Mouse (Mus musculus): Measurements from ENCODE around the gene Dnajb14. TPM values are rescaled to one million over a fixed set of nuclear protein-coding genes. Genes with fewer than 3 reads are reported as not detected.
A peak's percentile ranks its signal among the peaks of the same experiment; 100 is the strongest.

Dnajb14 gene
- polyA plus RNA-seq, 1 experiment from 2014 or later = 10.0 TPM

DNA sequence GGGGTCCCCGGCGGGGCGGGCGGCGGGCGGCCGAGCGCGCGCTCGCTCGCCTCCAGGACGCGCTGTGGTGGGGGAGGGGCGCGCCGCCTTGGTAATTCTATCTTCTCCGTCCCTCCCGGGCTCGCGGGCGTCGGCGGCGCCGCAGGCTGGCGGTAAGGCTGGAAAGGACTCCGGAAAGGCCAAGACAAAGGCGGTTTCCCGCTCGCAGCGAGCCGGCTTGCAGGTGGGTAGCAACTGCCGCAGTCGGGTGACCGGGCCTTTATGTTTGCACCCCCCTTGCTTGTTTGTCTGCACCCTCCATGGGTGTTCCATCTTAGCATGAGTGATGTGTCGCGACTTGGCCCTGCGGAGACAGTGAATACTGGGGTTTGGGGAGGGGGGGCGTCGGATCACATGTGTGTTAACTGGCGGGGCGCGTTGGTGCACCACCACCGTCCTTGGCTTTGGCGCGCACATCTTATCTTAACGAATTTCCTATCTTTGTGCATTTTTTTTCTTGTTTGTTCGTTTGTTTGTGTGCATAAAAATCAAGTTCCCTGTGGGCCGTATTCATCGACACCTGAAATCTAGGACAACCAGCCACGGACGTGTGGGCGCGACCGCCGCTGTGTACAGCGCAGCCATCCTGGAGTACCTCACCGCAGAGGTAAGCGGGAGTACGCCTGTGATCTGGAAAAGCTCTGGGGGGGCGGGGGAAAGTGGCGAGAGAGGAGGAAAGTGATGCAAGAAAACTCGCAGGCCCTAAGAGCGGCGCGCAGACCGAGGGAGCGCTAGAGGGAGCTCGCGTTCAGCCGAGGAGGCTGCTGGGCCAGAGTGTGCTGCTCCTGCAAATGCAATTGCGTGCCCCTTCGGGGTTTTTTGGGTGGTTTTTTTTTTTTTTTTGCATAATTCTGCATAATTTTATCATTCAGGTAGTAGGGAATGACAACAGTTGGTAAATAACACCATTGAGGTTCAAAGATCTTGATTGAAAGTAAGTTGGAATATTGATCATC lies 2.2 kb upstream of the Dnajb14 start:
- peak overlapping the region; percentile 96 for H3K27ac ChIP-seq (ENCODE audit: low read depth)
- ATAC-seq (replicated peaks; ENCODE audit: low FRiP score, low TSS enrichment, low read depth) (peak; percentile 51), DNase-seq (ENCODE audit: low spot score) (peak; percentile 94)
- under 1% methylated on average over 57 of the region's 74 CpGs for WGBS
- H3K4me3 ChIP-seq (ENCODE audit: low read depth, low read length) = peak overlapping the region; percentile 80
- no peaks in the 10 kb centered on the region for H3K9me3 ChIP-seq (ENCODE audit: control insufficient read depth, low read length)
- no peaks in the 10 kb centered on the region for H3K27me3 ChIP-seq (replicated peaks; ENCODE audit: control insufficient read depth, insufficient read depth, low read length)
- peak overlapping the region; percentile 97 for H3K9ac ChIP-seq (ENCODE audit: low read length)
- peaks cover 13% of the 10 kb centered on the region; the same call in 1 of the 2 replicates for H3K36me3 ChIP-seq (ENCODE audit: control insufficient read depth, insufficient read depth, low read length)
- peak overlapping the region; percentile 51 for H3K4me2 ChIP-seq (ENCODE audit: low read length)
- peaks cover 9% of the 10 kb centered on the region; the same call in 1 of the 2 replicates for H3K4me1 ChIP-seq (replicated peaks; ENCODE audit: control insufficient read depth, insufficient read depth, low read length)

DNA sequence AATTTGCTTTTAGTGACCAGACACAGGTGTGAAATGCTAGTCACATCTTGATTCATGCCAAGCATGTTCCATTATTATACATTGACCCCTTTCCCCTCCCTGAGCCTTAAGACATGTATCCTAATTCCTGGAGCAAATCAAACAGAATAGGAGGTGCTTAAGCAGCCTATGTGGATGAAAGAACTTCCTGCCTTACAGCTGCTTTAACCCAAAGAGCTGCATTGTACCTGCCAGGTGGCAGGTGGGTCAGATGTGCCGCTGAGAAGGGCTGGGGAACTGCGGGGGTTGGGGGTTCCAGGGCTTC lies 390 bp upstream of the Dnajb14 start:
- no peak for DNase-seq (ENCODE audit: low spot score)
- Histone ChIP-seq H3K27ac (ENCODE audit: low read depth) (peak overlapping the region; percentile 97), H3K9ac (ENCODE audit: low read length) (peak overlapping the region; percentile 94), H3K27me3 (replicated peaks; ENCODE audit: control insufficient read depth, insufficient read depth, low read length) (no peaks in the 10 kb centered on the region), H3K4me3 (ENCODE audit: low read depth, low read length) (peak overlapping the region; percentile 65), H3K4me1 (replicated peaks; ENCODE audit: control insufficient read depth, insufficient read depth, low read length) (peaks cover 9% of the 10 kb centered on the region; the same call in 1 of the 2 replicates), H3K36me3 (ENCODE audit: control insufficient read depth, insufficient read depth, low read length) (peaks cover 14% of the 10 kb centered on the region; the same call in 1 of the 2 replicates), H3K9me3 (ENCODE audit: control insufficient read depth, low read length) (no peaks in the 10 kb centered on the region), H3K4me2 (ENCODE audit: low read length) (peak overlapping the region; percentile 67)
- no peak for ATAC-seq (replicated peaks; ENCODE audit: low FRiP score, low TSS enrichment, low read depth)
- 7% methylated on average over 2 of the region's 2 CpGs for WGBS

DNA sequence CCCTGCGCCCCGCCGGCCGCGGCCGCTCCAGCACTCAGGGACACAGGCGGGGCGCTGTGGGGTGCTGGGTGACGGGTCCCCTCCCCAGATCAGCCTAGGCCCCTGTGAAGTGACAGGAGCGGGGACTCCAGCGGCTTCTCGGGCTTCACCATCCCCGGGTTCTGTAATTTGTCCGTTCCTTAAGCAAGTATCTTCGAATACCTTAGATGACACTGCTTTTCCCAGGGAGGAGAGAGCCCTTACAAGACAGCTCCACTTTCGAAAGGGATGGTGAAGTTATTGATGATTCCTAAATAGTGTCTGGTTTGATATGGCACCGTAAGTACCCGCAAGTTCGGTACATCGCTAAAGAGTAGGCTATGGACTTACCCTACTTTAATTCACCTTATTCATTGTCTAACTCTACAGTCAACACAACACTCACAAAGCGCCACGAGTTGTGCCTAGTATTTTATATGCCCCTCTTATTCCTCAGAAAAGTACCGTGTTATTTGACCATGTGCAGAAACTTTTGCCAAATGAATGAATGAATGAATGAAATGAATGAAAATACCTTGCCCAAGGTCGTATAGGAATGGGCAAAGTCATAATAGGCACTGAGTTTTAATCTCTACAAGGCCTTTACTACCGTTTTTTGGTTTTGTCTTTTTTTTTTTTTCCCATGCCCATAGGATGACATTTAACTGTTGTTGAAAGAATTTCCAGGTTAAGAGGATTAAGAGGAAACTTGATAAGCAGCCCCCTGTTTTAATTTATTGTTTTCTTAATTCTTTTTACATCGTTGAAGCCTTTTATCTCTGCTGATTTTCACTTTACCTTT lies 829 bp downstream of the Dnajb14 start:
- H3K4me1 ChIP-seq (replicated peaks; ENCODE audit: control insufficient read depth, insufficient read depth, low read length) = peaks cover 9% of the 10 kb centered on the region; the same call in 1 of the 2 replicates
- no peaks in the 10 kb centered on the region for H3K27me3 ChIP-seq (replicated peaks; ENCODE audit: control insufficient read depth, insufficient read depth, low read length)
- H3K9ac ChIP-seq (ENCODE audit: low read length) = peak overlapping the region; percentile 94
- H3K4me2 ChIP-seq (ENCODE audit: low read length) = peak overlapping the region; percentile 67
- WGBS = 3% methylated on average over 26 of the region's 26 CpGs
- peak overlapping the region; percentile 97 for H3K27ac ChIP-seq (ENCODE audit: low read depth)
- H3K4me3 ChIP-seq (ENCODE audit: low read depth, low read length) = peak overlapping the region; percentile 65
- ATAC-seq (replicated peaks; ENCODE audit: low FRiP score, low TSS enrichment, low read depth) (no peak; the same call in 1 of the 2 replicates), DNase-seq (ENCODE audit: low spot score) (peak; percentile 79)
- H3K9me3 ChIP-seq (ENCODE audit: control insufficient read depth, low read length) = no peaks in the 10 kb centered on the region
- peaks cover 14% of the 10 kb centered on the region; the same call in 1 of the 2 replicates for H3K36me3 ChIP-seq (ENCODE audit: control insufficient read depth, insufficient read depth, low read length)

DNA sequence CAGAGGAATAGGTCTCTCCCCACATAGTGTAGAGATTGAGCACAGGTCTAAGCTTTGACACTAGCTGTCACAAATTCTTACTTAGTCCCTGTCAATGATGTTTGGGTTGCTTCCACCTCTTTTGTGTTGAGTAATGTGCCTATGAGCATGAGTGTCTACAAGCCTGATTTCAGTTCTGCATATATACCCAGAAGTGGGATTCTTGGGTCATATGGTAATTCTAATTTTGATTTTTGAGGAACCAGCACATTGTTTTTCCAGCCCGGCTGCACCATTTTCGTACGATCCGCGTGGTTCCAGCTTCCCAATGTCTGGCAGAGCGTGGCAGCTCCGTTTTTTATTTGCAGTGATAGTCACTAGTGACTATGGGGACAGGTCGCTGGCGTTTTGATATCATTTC lies 1.9 kb downstream of the Dnajb14 start:
- H3K9ac ChIP-seq (ENCODE audit: low read length) = no peak overlapping the region
- DNase-seq (ENCODE audit: low spot score) (no peak), ATAC-seq (replicated peaks; ENCODE audit: low FRiP score, low TSS enrichment, low read depth) (no peak)
- H3K27me3 ChIP-seq (replicated peaks; ENCODE audit: control insufficient read depth, insufficient read depth, low read length) = no peaks in the 10 kb centered on the region
- H3K36me3 ChIP-seq (ENCODE audit: control insufficient read depth, insufficient read depth, low read length) = peaks cover 14% of the 10 kb centered on the region; the same call in 1 of the 2 replicates
- no peaks in the 10 kb centered on the region for H3K9me3 ChIP-seq (ENCODE audit: control insufficient read depth, low read length)
- 0 out of 2 replicates have a peak overlapping the region, but pooled peaks have one; percentile 67 for H3K4me2 ChIP-seq (ENCODE audit: low read length)
- 96% methylated on average over 9 of the region's 9 CpGs for WGBS
- H3K4me3 ChIP-seq (ENCODE audit: low read depth, low read length) = no peak overlapping the region
- peaks cover 9% of the 10 kb centered on the region; the same call in 1 of the 2 replicates for H3K4me1 ChIP-seq (replicated peaks; ENCODE audit: control insufficient read depth, insufficient read depth, low read length)
- H3K27ac ChIP-seq (ENCODE audit: low read depth) = no peak overlapping the region

DNA sequence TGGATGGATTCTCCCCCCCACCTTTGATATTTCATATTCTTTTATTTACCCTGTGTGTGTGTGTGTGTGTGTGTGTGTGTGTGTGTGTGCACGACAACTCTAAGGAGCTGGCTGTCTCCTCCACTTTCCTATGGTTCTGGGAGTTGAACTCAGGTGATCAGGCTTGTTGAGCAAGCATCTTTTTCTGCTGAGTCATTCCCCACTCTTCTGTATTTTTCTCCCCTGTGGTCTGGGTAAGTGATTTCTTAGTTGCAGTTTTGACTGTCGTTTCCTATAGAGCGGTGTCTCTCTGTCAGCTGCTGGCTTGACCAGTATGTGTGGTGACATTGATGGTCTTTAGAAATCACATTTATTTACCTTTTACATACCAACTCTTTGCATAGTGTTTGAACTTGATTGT lies 11.8 kb downstream of the Dnajb14 start:
- peaks cover 6% of the 10 kb centered on the region; the same call in 1 of the 2 replicates for H3K36me3 ChIP-seq (ENCODE audit: control insufficient read depth, insufficient read depth, low read length)
- WGBS = 68% methylated on average over 3 of the region's 3 CpGs
- H3K4me2 ChIP-seq (ENCODE audit: low read length) = no peak overlapping the region
- H3K9me3 ChIP-seq (ENCODE audit: control insufficient read depth, low read length) = no peaks in the 10 kb centered on the region
- H3K9ac ChIP-seq (ENCODE audit: low read length) = no peak overlapping the region
- H3K4me1 ChIP-seq (replicated peaks; ENCODE audit: control insufficient read depth, insufficient read depth, low read length) = no peaks in the 10 kb centered on the region
- H3K4me3 ChIP-seq (ENCODE audit: low read depth, low read length) = no peak overlapping the region
- DNase-seq (ENCODE audit: low spot score) (no peak), ATAC-seq (replicated peaks; ENCODE audit: low FRiP score, low TSS enrichment, low read depth) (no peak)
- H3K27ac ChIP-seq (ENCODE audit: low read depth) = no peak overlapping the region
- H3K27me3 ChIP-seq (replicated peaks; ENCODE audit: control insufficient read depth, insufficient read depth, low read length) = no peaks in the 10 kb centered on the region

DNA sequence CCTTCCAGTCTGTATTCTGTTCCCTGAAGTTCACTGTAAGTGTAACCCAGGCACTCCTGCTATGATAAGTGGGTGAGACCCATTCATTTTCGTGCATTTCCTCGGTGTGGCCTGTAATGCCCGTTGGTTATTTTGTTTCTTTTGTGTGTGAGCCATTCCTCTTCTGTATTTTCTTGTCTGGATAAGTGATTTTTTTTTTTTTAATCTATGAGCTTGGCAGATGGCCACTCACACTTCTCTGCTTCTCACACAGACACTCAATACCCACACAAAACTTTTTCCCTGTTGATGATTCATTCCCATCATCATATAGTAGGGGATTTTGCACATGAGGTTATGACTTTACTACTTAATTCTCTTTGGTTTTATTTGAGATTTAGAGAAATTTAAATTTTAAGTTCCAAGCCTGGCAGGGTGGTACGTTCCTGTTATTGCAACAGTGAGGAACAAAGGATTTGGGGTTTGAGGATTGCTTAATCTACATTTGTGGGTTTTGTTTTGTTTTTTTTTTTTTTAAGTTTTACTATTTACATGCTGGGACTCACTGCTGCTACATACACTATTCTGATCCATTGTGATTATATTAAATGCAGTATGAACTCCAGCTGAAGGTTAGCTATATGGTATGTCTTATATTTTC lies 12.8 kb downstream of the Dnajb14 start:
- ATAC-seq (replicated peaks; ENCODE audit: low FRiP score, low TSS enrichment, low read depth) = no peak

DNA sequence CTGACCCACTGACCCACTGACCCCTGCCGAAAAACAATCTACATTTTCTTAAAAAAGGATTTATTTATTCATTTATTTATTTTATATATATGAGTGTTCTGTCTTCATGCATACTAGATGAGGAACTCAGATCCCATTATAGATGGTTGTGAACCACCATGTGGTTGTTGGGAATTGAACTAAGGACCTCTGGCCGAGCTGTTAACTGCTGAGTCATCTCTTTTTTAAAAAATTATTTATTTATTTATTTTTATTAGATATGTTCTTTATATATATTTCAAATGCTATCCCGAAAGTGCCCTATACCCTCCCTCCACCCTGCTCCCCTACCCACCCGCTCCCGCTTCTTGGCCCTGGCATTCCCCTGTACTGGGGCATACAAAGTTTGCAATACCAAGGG lies 13.6 kb downstream of the Dnajb14 start:
- no peak for ATAC-seq (replicated peaks; ENCODE audit: low FRiP score, low TSS enrichment, low read depth)
- WGBS = 89% methylated on average over 5 of the region's 5 CpGs
- no peak for DNase-seq (ENCODE audit: low spot score)

More for the DNA sequence above, 12.8 kb downstream of the Dnajb14 start:
- no peak overlapping the region for H3K27ac ChIP-seq (ENCODE audit: low read depth)
- no peak overlapping the region for H3K9ac ChIP-seq (ENCODE audit: low read length)
- H3K36me3 ChIP-seq (ENCODE audit: control insufficient read depth, insufficient read depth, low read length) = peaks cover 9% of the 10 kb centered on the region; the same call in 1 of the 2 replicates
- no peaks in the 10 kb centered on the region for H3K4me1 ChIP-seq (replicated peaks; ENCODE audit: control insufficient read depth, insufficient read depth, low read length)
- DNase-seq (ENCODE audit: low spot score) = no peak
- H3K4me3 ChIP-seq (ENCODE audit: low read depth, low read length) = no peak overlapping the region
- no peaks in the 10 kb centered on the region for H3K9me3 ChIP-seq (ENCODE audit: control insufficient read depth, low read length)
- H3K4me2 ChIP-seq (ENCODE audit: low read length) = no peak overlapping the region
- H3K27me3 ChIP-seq (replicated peaks; ENCODE audit: control insufficient read depth, insufficient read depth, low read length) = no peaks in the 10 kb centered on the region
- 87% methylated on average over 4 of the region's 4 CpGs for WGBS

DNA sequence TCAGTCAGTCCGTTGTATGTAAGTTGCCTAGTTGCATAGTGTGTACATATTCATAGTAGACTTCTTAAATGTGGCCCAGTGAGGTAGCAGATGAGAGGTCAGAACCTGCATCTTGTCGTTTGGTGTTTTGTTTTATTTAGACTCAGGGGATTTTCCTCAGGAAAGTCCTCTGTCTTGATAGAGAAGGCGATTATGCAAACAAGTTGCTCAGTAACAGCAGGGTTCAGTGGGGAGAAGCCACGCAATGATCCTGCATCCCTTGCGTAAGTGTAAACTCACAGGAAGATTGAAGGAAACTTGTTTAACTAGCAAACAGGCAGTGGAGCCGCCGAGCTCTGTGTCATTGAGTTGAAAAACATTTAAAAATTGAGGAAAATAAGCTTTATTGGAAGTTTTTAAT lies 20.5 kb downstream of the Dnajb14 start:
- Histone ChIP-seq H3K27ac (ENCODE audit: low read depth) (no peak overlapping the region), H3K36me3 (ENCODE audit: control insufficient read depth, insufficient read depth, low read length) (peaks cover 26% of the 10 kb centered on the region; the same call in 1 of the 2 replicates), H3K4me2 (ENCODE audit: low read length) (no peak overlapping the region), H3K4me1 (replicated peaks; ENCODE audit: control insufficient read depth, insufficient read depth, low read length) (no peaks in the 10 kb centered on the region), H3K27me3 (replicated peaks; ENCODE audit: control insufficient read depth, insufficient read depth, low read length) (no peaks in the 10 kb centered on the region), H3K4me3 (ENCODE audit: low read depth, low read length) (no peak overlapping the region), H3K9me3 (ENCODE audit: control insufficient read depth, low read length) (no peaks in the 10 kb centered on the region), H3K9ac (ENCODE audit: low read length) (no peak overlapping the region)
- 78% methylated on average over 7 of the region's 7 CpGs for WGBS
- DNase-seq (ENCODE audit: low spot score) (no peak), ATAC-seq (replicated peaks; ENCODE audit: low FRiP score, low TSS enrichment, low read depth) (no peak)

More for the DNA sequence above, 13.6 kb downstream of the Dnajb14 start:
- Histone ChIP-seq H3K27me3 (replicated peaks; ENCODE audit: control insufficient read depth, insufficient read depth, low read length) (no peaks in the 10 kb centered on the region), H3K9ac (ENCODE audit: low read length) (no peak overlapping the region), H3K4me1 (replicated peaks; ENCODE audit: control insufficient read depth, insufficient read depth, low read length) (no peaks in the 10 kb centered on the region), H3K4me2 (ENCODE audit: low read length) (no peak overlapping the region), H3K9me3 (ENCODE audit: control insufficient read depth, low read length) (no peaks in the 10 kb centered on the region), H3K27ac (ENCODE audit: low read depth) (no peak overlapping the region), H3K4me3 (ENCODE audit: low read depth, low read length) (no peak overlapping the region), H3K36me3 (ENCODE audit: control insufficient read depth, insufficient read depth, low read length) (peaks cover 12% of the 10 kb centered on the region; the same call in 1 of the 2 replicates)
